Mouse (Mus musculus) small intestine, adult 2 months (tissue): ENCODE results near the gene Grm4.

ENCODE experiments used
- CTCF ChIP-seq: fragments of 200-500 bp; IDR thresholded peaks from 2 replicates; pipeline ENCODE4 v1.5.1; 2012; ENCODE audit warnings: low read depth, mild to moderate bottlenecking, control low read depth, inconsistent platforms, low read length, moderate library complexity, mixed read lengths; ENCODE audit not compliant: insufficient replicate concordance, insufficient read length; ENCODE audit errors: extremely low read depth
- POLR2A ChIP-seq: fragments of 200-500 bp; IDR thresholded peaks from 2 replicates; pipeline ENCODE4 v1.6.1; 2012; ENCODE audit warnings: low read depth, mild to moderate bottlenecking, control low read depth, inconsistent platforms, low read length, moderate library complexity

DNA sequence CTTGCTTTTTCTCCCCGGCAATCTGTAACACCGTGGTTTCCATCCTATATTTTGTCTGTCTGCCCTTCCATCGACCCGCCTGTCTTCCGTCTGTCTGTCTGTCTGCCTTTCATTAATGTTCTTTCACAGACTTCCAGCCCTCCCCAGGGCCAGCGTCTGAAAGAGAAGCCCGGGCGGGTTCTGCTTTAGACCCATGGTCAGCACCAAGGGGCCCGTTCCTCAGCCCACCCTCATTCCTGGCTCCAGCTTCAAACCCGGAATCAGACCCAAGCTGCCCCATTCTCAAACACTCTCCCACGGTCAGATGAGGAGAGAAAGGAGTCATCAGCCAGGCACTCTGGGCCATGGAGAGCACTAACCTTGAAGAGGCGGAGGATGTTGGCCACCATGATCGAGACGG is 18.9 kb downstream of the Grm4 start:
- TF ChIP-seq CTCF (no peak), POLR2A (no peak)
